Mouse (Mus musculus) spleen, adult 2 months (tissue): ENCODE data around the gene Tmem45a2.
A peak's percentile ranks its signal among the peaks of the same experiment; 100 is the strongest.

Experiments used
- CTCF ChIP-seq: fragments of 200-500 bp; IDR thresholded peaks from 2 replicates; pipeline ENCODE4 v1.5.1; 2011; ENCODE audit warnings: mild to moderate bottlenecking, inconsistent platforms; ENCODE audit not compliant: insufficient read depth, insufficient read length, insufficient replicate concordance; ENCODE audit errors: extremely low read depth
- POLR2A ChIP-seq: fragments of 200-500 bp; IDR thresholded peaks from 2 replicates; pipeline ENCODE4 v1.6.1; 2011; ENCODE audit warnings: low read depth, low read length, inconsistent platforms

GRCm38 (mm10) chr16:57092460-57092859, 21.3 kb upstream of the Tmem45a2 start:
- TF ChIP-seq CTCF, result peak; percentile 38; the same call in 1 of the 2 replicates
- TF ChIP-seq POLR2A, result no peak
